Mouse (Mus musculus) neural tube, embryonic 15.5 days (tissue): ENCODE data around the gene Fxyd7. TPM values are rescaled to one million over a fixed set of nuclear protein-coding genes. Genes with fewer than 3 reads are reported as not detected.

Experiments used
- ATAC-seq: fragments of 200-750 bp; cut with Nextera tagmentation; 2 replicates; pipeline ENCODE4 v1.8.0; 2017; ENCODE audit warnings: mild to moderate bottlenecking, moderate TSS enrichment, moderate library complexity; ENCODE audit not compliant: low FRiP score
- H3K27ac ChIP-seq: fragments of 300-500 bp; sonication (generic); replicated peaks from 2 replicates; pipeline ENCODE4 v1.5.1; 2015; ENCODE audit warnings: mild to moderate bottlenecking, inconsistent platforms
- H3K27me3 ChIP-seq: fragments of 300-500 bp; sonication (generic); replicated peaks from 2 replicates; pipeline ENCODE4 v1.6.1; 2015; ENCODE audit warnings: inconsistent platforms
- H3K36me3 ChIP-seq: fragments of 300-500 bp; sonication (generic); 2 replicates; pipeline ENCODE4 v1.6.1; 2015; ENCODE audit warnings: inconsistent platforms
- H3K4me1 ChIP-seq: fragments of 300-500 bp; sonication (generic); 2 replicates; pipeline ENCODE4 v1.6.1; 2015; ENCODE audit warnings: inconsistent platforms
- H3K4me2 ChIP-seq: fragments of 300-500 bp; sonication (generic); 2 replicates; pipeline ENCODE4 v1.6.1; 2015; ENCODE audit warnings: inconsistent platforms, mild to moderate bottlenecking, moderate library complexity
- H3K4me3 ChIP-seq: fragments of 300-500 bp; sonication (generic); replicated peaks from 2 replicates; pipeline ENCODE4 v1.5.1; 2015; ENCODE audit warnings: mild to moderate bottlenecking, inconsistent platforms
- H3K9ac ChIP-seq: fragments of 300-500 bp; sonication (generic); replicated peaks from 2 replicates; pipeline ENCODE4 v1.6.1; 2015; ENCODE audit warnings: mild to moderate bottlenecking, inconsistent platforms
- H3K9me3 ChIP-seq: fragments of 300-500 bp; sonication (generic); replicated peaks from 2 replicates; pipeline ENCODE4 v1.6.1; 2016; ENCODE audit warnings: inconsistent platforms
- WGBS: fragments of 180-500 bp; shearing (Covaris S2); methylation state at CpG from one replicate; pipeline ENCODE4 v1.1.7; 2015; ENCODE audit warnings: mixed read lengths; 5-methylcytosine and 5-hydroxymethylcytosine counted together
- microRNA-seq: library from miRNA; unstranded; fragments of <30 nt; microRNA quantifications from one replicate; pipeline ENCODE4, GENCODE M21; 2017
- polyA plus RNA-seq: library from polyadenylated mRNA; unstranded; fragments of >200 nt; fragmentation: Nextera tagmentation; extraction: Ambion mirVana; gene quantifications from 2 replicates; pipeline ENCODE4 v1.2.1, GENCODE M21; 2015

Gene Fxyd7
- polyA plus RNA-seq, 1 experiment from 2014 or later, result 417 TPM

GRCm38 (mm10) chr7:30993986-30994385 lies 57.3 kb downstream of the Fxyd7 start:
- H3K27me3 ChIP-seq, result no peaks in the 10 kb centered on the region
- H3K36me3 ChIP-seq, result no peaks in the 10 kb centered on the region
- no peak overlapping the region for H3K4me2 ChIP-seq
- no peak overlapping the region for H3K9ac ChIP-seq
- WGBS, result 80% methylated on average over 5 of the region's 5 CpGs
- H3K4me1 ChIP-seq, result no peaks in the 10 kb centered on the region
- no peak overlapping the region for H3K27ac ChIP-seq
- H3K9me3 ChIP-seq, result no peaks in the 10 kb centered on the region
- H3K4me3 ChIP-seq, result no peak overlapping the region
- ATAC-seq, result no peak

Small RNA genes within 50 kb of the gene (microRNA-seq; reads per million reads assigned to microRNA genes)
- gene Mir7050, result not detected

Other genes starting within 250 kb of the Fxyd7 start
- gene Ffar2, start 227.7 kb downstream of the Fxyd7 start, polyA plus RNA-seq, result 0.15 and 1.1 TPM in 2 replicates
- 0.14 TPM in 1 of 2 replicates, not detected in the other for gene Ffar3, start 195.3 kb downstream of the Fxyd7 start, polyA plus RNA-seq
- not detected in 2 replicates for gene Ffar1, start 189.9 kb downstream of the Fxyd7 start, polyA plus RNA-seq
- 0.10 and 0.11 TPM in 2 replicates for gene Cd22, start 171.1 kb downstream of the Fxyd7 start, polyA plus RNA-seq
- 4.7 and 4.8 TPM in 2 replicates for gene Mag, start 136.6 kb downstream of the Fxyd7 start, polyA plus RNA-seq
- not detected in 2 replicates for gene Hamp2, start 126.8 kb downstream of the Fxyd7 start, polyA plus RNA-seq
- not detected in 2 replicates for gene Hamp, start 107.4 kb downstream of the Fxyd7 start, polyA plus RNA-seq
- gene Usf2, start 94.7 kb downstream of the Fxyd7 start, polyA plus RNA-seq, result 27.7 and 36.0 TPM in 2 replicates
- gene Lsr, start 78.0 kb downstream of the Fxyd7 start, polyA plus RNA-seq, result 19.2 and 37.4 TPM in 2 replicates
- gene Fam187b, start 77.7 kb downstream of the Fxyd7 start, polyA plus RNA-seq, result 0.20 and 1.4 TPM in 2 replicates
- gene Fxyd5, start 9.0 kb downstream of the Fxyd7 start, polyA plus RNA-seq, result 22.2 and 27.8 TPM in 2 replicates
- 26.8 and 36.9 TPM in 2 replicates for gene Fxyd1, start 5.7 kb upstream of the Fxyd7 start, polyA plus RNA-seq
- gene Lgi4, start 7.9 kb upstream of the Fxyd7 start, polyA plus RNA-seq, result 1.3 and 1.7 TPM in 2 replicates
- gene Fxyd3, start 25.2 kb upstream of the Fxyd7 start, polyA plus RNA-seq, result 0.79 and 14.6 TPM in 2 replicates
- gene Hpn, start 63.8 kb upstream of the Fxyd7 start, polyA plus RNA-seq, result 0.50 and 4.0 TPM in 2 replicates
- gene Scn1b, start 75.5 kb upstream of the Fxyd7 start, polyA plus RNA-seq, result 21.1 and 24.8 TPM in 2 replicates
- gene Gramd1a, start 104.4 kb upstream of the Fxyd7 start, polyA plus RNA-seq, result 174 and 212 TPM in 2 replicates
- gene Scgb2b2, start 239.0 kb upstream of the Fxyd7 start, polyA plus RNA-seq, result not detected in 2 replicates
- not detected in 2 replicates for gene Scgb1b2, start 240.4 kb upstream of the Fxyd7 start, polyA plus RNA-seq